Mouse (Mus musculus): ENCODE measurements around the gene Pctp.

DNA sequence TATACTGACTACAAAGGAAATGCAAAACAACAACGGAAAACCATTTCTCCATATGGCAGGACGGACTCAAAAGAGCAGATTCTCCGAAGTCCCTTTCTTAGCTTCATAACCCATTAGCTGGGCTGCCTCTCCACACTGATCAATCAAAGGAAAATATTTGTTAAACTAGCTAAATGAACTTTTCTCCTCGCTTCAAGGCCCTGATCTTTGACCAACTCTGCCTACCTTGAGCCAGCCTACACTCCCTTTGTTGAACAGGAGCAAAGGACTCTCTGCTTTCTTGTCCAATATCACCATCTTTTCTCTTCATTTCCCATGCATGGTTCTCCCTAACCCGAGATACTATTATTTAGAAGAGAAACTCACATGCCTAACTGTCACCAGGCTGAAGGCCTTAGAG lies 7.1 kb downstream of the Pctp start:
- no peak for TF ChIP-seq NRF1 (IDR thresholded peaks at IDR 0.05; ENCODE audit: low read depth, low read length)
- TF ChIP-seq POLR2A (IDR thresholded peaks at IDR 0.05; ENCODE audit: low read depth, low read length) = no peak
- no peak for TF ChIP-seq MAX (IDR thresholded peaks at IDR 0.05; ENCODE audit: low read length)
- no peak for TF ChIP-seq ZKSCAN1 (IDR thresholded peaks at IDR 0.05; ENCODE audit: borderline replicate concordance, low read depth, low read length)
- no peak for TF ChIP-seq E2F4 (IDR thresholded peaks at IDR 0.05; ENCODE audit: insufficient replicate concordance, low read depth, low read length)

Measured in CH12.LX (cell line).